Mouse (Mus musculus) right cerebral cortex, postnatal 36 days (tissue): Measurements from ENCODE around the gene Lmo1.
A peak's percentile ranks its signal among the peaks of the same experiment; 100 is the strongest.
"Not testable (repeated sequence)": the region's sequence is repeated elsewhere in the genome, so short reads cannot be mapped to it uniquely, and the experiment has no call there.

Experiments
- DNase-seq, 2 experiments: peaks; one replicate each; pipeline ENCODE4 v3.0.0; 2022; ENCODE audit warnings: low spot score in 2 of 2, mixed read lengths in 1 of 2

Gene Lmo1

DNA sequence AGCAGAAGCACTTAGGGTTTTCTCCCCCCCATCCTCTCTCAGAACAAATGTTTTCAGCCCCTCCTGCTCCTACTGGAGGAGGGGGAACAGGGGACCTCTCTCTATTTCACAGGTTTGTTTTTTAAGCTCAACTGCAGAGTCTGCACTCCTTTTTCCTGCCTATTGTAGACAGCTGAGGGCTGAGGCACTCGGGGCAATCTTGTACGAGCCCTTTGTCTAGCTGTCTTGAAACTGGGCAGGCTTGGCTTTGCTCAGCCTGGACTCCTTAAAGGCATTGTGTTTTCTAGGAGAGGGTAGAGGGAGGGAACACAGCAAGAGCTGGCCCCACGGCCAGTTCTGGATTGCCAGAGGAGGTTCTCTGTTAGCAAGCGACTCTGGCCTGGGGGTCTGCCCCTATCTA is 59.5 kb downstream of the Lmo1 start:
- not testable (repeated sequence) for DNase-seq

DNA sequence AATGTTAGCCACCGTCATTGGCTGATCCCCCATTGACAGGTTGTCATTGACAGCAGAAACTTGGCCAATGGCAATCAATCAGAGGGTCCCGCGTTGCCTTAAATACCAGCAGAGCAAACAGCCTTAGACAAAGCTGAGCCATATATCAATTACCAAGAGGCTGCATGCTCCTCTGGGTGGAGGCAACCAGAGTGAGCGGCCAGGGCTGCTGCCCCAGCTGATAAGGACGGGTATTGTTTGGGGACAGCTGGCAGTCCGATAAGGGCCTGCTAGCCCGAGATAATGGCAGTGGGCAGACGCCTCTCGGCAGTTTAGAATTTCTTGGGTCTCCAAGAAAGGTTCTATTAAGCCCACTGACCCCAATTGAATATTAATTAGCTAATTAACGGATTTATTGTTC is 60.1 kb downstream of the Lmo1 start:
- DNase-seq, result no peak

DNA sequence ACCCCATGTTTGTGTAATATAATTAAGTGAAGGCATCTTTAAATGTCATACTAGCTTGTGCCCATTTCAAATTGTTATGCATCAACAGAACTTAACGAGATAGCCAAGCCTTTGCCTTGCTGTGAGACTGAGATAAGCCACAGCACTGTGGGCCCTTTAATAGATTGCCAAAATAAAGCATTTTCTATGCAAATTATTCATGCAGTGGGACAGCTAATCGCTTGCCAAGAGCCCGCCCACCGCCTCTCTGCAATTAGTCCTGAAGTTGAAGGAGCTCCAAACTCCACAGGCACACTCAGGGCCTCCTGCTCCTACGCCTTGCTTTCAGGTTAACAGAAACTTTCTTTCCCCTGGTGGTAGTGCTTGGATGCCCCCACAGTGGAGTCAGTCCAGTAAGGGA is 64.0 kb downstream of the Lmo1 start:
- DNase-seq, result peak; percentile 57 to 75

DNA sequence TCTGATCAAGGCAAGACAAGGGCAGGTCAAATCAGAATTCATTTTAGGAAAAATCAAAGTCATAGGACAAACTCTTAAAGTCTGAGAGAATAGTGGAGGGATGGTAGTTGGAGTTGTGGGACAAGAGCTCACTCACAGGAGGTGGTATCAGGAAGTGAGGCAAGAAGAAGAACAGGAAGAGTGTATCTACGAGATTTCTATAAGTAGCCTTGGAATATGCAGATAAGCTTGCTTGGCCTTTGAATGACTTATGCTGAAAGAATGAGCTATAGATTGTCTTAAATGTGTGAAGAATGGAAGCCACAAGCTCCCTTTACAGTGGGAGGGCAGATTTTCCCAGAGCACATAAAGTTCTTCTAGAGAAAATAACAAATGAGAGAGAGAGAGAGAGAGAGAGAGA is 70.1 kb downstream of the Lmo1 start:
- DNase-seq, result no peak

DNA sequence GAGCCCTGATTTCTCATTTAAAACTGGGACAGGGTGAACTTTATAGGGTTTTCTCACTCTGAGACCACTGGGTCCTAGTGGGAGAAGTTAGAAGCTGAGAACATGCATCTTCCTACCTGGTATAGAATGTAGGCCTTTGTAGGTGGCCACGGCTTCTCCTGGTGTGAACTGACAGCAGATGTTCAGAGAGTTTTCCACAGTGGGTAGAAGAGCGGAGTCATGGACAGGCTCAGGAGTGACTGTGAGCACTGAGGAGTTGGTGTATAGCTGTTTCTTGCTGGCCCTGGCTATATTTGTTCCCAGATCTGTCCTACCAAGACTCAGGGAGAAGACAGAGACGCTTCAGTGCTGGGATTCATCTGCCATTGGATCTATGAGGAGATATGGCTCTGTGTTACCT is 73.8 kb downstream of the Lmo1 start:
- DNase-seq, result no peak

DNA sequence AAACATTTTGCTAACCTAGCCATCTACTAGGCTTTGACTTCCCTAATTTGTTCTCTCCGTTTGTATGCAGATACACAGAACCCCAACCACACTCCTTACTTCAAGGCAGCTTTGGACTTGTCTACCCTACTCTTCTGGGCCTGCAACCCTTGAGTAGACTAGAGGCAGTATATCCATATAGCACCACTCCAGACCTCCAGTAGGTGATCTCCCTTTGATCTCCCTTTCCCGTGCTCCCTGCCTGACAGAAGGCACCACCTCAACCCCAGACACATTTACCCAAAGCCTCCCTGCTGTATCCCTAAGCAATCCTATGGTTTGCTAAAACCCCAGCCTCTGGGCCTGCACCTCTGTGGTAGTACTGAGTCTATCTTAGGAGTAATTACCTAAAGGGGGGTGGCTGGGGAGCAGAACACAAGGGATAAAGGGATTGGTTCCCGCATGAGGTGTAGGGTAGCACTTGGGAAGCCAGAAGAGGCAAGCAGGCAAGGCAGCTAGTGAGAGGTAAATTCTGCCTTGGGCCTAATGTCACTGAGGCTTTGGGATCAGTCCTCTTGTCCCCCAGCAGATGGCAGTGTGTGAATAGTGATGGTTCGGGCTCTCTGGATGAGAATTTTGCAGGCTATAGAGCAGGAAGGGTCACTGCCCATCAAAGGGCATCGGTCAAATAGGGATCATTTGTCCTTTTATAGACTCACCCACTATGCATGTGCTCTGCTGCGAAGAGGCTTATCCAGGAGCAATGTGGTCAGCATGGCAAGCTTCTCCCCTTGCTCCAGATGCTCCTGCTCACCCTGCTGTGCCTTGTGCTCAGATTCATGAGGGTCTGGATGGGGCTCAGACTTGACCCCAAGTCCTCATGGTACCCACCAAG is 76.6 kb downstream of the Lmo1 start:
- DNase-seq, result no peak

DNA sequence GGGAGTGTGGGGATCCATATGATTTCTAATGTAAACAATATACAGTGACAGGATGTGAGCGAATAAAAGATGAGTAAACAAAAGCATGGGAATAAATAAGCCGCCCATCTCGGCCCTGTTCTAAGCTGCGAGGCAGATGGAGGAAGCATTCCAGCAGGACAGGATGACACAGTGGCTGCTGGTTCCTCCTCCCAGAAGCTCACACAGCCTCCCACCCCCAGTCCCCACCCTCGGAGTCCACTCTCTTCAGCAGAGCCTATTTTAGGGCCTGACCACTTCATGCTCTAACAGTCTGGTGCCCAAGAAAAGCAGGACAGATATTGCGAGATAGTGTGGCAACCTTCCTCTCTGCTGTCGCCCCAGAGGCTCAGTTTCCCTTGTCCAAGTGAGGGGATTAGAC is 77.8 kb downstream of the Lmo1 start:
- no peak for DNase-seq

DNA sequence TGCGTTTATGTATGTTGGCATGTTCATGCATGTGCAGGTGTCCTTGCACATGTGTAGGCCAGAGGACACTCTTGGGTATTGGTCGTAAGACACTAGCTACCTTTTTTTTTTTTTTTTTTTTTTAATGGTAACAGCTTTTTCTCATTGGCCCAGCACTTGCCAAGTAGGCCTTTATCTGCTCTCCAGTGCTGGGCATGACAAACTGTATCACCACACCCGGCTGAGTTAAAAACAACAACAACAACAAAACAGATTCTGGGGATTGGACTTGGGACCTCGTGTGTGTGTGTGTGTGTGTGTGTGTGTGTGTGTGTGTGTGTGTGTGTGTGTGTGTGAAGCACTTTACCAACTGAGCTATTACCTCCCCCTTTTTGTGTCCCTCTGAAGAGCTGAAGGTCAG is 78.4 kb downstream of the Lmo1 start:
- no peak for DNase-seq

DNA sequence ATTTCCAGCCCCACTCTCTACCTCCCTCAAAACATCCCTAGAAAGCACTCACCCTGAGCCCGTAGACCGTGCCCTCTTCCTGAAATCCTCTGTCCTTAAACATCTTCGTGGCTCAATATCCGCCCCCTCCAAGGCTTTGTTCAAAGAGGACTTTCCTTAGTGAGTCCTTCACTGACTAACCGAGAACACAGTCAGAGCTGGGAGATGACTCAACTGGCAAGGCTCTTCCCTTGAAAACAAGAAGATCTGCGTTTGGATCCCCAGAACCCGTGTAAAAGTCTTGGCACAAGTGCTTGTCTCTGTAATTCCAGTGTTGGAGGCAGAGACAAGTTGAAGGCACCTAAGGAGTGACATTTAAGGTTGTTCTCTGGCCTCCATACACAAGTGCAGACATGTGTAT is 80.7 kb downstream of the Lmo1 start:
- no peak for DNase-seq

DNA sequence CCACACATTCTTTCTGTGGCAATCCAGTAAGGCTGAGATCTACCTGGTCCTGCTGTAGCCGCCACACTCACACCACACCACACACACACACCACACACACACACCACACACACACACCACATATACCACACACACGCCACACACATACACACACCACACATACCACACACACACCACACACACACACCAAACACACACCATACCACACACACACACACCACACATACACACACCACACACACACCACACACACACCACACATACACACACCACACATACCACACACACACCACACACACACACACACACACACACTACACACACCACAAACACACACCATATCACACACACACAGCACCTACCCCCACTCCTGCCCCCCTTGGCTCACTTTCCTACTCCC is 83.7 kb downstream of the Lmo1 start:
- not testable (repeated sequence) for DNase-seq
